Mouse (Mus musculus) cerebellum, adult 8-10 months (tissue): ENCODE measurements around the gene Ankrd53.
"Not testable (repeated sequence)": the region's sequence is repeated elsewhere in the genome, so short reads cannot be mapped to it uniquely, and the experiment has no call there.

Source experiments
- DNase-seq: peaks from one replicate; pipeline ENCODE4 v3.0.0; 2022

The Ankrd53 gene

DNA sequence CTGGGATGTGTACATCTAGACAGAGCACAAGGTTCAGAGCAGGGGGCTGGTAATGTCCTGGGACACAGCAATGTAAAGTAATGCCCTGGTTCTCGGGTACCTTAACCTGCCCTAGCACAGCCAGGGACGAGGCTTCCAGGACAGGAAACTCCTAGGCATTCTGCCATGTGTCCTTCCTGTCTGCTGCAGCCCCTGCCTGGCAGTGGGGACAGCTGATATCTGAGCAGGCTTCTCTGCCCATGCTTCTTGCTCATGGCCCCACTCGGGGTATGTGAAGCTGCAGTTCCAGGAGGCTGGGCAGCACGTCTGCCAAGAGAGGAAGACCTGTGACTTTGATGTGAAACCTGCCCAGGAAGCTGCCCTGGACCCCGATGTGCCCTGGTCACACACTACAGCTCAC, 6.0 kb downstream of the Ankrd53 start:
- DNase-seq, result no peak

DNA sequence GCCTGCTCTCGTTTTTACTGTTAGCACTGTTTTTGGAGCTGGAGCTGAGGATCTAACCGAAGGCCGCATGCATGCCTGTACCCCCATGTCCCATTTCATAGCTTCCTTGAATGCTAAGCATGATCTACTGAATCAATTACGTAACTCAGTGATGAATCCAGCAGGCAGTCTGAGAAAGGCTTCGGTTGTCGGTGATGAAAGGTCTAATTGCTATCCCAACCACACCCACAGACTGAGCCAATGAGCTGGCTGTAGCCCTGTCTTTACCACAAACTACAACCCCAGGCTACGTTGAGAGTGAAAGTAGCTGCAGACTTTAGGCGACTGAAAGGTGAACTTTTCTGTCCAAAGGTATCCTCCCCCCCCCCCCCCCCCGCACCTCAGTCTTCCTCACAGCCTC, 11.7 kb downstream of the Ankrd53 start:
- DNase-seq, result no peak

DNA sequence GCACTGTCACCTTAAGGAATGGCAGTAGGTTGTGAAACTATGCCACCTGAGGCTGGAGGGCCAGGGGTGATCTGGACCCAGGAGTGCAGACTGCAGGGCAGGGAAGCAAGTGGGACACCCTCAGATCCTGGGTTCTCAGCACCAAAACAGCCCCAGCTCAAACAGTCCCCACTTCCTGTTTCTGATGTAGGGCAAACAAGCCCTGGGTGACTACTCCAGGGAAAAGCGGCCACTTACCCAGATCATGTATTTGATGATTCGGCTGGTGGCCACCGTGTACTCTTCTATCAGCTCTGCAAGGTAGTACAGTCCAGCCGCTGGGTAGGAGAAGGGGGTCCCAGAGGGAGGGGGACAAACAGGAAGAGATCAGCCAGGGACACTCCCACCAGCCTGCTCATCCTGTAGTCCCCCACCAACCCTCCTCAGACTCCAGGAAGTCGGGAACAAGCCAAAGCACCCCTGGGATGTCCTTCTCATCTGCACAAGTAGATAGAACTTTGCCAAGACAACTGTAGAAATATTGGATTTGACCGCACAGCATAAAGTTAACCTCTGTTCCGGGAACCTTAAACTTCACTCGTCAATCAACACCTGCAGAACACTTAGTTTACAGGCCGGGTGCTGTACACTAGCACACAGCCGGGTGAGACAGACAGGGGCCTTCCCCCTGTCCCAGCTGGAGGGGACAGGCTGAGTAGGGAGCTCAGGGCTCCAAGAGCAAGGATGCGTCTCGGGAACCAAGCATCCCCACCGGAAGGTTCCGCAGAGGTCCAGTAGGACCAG, 12.5 kb downstream of the Ankrd53 start:
- DNase-seq, result peak; percentile 24

DNA sequence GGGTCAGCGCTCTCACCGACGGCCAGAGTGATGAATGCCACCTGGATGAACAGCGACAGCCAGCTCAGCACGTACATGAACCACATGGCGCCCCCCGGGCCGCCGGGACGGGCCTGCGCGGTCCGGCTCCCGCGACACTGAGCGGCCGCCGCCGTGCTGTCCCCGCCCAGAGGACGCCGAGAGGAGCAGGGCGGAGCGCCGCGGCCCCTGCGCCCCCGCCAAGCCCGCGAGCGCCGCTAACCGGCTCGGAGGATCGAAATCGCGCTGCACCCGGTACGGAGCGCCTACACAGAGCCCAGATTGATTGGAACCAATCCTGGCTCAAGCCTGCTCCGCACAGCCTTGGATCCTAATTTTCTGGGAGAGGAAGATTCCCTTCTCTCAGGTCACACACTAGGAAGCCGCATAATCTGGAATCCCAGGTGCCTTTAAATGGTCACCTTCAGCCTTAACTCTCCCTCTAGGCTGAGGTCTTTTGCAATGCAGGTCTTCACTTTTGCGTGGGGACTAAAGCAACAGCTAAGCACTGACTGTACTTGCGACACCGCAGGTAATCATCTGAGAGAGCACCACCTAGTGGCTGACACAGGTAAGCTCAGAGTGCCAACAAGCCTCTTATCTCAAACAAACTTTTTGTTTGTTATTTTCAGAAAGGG, 13.3 kb downstream of the Ankrd53 start, which contains the start of gene Tex261:
Gene Tex261, minus strand, starts transcription at position 176 of the 656 bp plus-strand sequence.
- peak; percentile 89 for DNase-seq

DNA sequence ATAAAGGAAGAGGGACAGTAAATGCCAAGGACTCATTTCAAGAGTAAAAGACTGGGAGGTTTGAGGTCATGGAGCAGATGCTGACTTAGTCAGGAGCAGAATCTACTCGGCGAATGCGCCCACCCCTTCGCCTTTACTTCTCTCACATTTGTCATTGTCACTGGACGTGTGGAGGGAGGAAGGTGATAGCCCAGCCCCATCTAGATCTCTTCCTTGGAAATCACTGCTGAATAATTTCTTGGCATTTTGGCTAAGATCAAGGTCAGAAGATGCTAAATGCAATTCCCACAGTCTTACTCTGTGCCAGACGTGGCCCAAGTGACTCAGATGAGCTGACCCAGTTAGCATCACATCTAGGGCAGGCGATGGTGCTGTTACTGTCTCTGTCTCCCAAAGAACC, 15.9 kb downstream of the Ankrd53 start:
- no peak for DNase-seq

DNA sequence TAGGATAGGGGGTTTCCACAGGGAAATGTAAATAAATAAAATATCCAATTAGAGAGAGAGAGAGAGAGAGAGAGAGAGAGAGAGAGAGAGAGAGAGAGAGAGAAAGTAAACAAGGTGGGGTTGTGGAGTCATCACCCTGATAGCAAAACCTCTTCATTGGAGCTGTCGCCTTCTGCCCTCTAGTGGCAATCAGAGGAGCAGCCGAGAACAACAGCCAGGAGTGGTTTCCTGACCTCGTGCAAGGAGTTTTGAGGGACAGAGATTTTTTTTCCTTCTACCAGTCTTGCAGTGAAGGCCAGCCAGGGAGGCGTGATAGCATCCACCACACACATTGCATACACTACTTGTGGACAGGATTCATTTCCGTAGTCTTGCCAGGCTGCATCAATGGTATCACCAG, 16.6 kb downstream of the Ankrd53 start:
- peak; percentile 27 for DNase-seq

DNA sequence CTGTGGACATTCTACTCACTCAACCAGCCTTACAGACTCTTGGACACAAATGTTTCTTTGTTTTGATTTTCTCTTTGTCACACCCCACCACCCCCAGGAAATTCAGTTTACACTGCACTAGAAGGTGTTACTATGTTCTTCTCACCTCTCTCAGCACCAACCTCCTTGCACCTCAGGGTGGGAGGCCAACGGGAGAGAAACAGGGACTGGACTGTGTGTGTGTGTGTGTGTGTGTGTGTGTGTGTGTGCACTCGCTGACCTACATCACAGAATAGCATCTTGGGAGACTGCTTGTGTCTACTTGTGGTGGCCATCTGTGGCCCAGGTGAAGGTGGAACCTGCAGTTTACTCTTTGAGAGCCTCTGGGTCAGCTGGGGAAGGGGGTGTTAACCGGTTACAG, 24.0 kb downstream of the Ankrd53 start:
- DNase-seq, result no peak

DNA sequence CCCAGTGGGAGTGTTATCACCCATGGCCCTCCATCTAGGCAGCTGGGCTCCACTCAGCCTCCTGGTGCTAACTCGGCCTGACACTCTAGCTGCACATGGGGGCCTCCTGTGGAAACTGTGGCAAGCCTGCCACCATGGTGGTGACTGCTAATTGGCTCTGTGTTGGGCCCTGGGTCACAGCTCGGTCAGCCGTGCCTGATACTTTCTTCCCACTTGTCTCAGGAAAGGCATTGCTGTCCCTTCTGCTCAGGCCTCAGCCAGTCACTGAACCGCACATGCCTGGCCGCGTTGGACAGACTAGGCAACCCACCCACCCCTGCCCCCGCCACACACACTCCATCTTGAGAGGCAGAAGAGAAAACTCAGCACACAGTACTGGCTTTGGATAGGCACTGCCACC, 26.1 kb downstream of the Ankrd53 start:
- DNase-seq, result no peak

DNA sequence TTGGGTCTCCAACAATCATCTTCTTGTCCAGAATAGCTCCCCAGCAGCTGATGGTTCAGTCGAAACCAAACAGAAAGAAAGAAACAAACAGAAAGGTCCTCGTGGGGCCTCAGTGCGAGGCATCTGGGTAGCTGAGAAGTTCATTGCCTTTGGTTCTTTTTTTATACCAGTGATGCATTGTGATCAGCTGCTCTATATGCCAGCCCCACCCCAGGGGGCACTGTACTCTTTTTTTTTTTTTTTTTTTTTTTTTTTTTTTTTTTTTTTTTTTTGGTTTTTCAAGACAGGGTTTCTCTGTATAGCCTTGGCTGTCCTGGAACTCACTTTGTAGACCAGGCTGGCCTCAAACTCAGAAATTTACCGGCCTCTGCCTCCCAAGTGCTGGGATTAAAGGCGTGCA, 28.1 kb downstream of the Ankrd53 start:
- not testable (repeated sequence) for DNase-seq

DNA sequence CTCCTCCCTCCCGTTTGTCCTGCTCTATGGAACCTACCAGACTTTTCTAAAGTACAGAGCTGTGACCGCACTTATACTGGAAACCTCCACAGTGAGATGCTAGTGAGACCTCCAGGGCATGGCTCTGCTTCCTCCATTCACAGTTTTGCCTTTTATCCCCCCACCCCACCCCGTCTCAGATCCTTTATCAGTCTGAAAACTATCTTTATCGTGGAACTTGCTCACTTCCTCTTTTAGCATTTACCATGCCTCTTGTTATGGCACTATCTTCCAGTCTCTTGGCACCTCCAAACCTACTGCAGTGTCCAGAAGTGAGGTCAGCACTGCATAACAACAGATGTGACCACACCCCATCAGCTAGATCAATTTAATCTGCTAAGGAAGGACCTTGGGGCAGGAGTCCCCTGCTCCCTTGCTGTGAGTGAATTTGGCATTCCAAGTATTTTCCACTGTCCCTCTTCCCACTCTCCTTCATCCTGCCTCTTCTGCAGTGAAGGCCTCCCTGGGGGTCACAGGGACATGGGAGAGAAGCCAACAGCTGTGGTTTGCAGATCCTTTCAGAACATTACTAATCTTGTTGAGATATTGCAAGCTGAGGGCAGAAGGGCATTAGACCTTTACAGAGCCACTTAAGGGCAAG, 28.9 kb downstream of the Ankrd53 start:
- DNase-seq, result no peak

DNA sequence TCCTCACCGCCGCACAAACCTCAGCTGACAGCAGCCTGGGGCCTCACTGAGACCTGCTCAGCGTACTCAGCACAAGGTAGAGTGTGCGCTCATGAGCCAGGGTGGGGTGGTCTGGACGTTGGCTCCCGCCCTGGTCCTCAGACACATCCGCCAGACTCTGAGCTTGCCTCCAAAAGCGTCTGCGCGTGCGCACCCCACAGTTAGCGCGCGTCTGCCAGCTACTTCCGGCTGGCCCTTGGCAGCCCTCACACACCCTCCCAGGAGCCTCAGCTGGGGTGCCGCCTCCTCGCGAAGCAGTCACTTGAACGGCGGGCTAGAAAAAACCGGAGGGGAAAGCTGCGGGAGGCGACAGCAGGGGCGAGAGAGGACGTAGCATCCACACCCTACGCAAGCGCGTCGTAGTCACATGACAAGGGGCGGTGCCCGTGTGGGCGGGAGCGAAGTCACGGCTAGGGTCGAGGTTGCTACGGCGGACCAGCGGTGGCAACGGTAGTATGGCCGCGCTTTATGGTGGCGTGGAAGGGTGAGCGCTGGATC, 32.4 kb downstream of the Ankrd53 start, which contains the start of gene Nagk:
Gene Nagk, plus strand, starts transcription at position 223 of the 537 bp plus-strand sequence.
- DNase-seq, result peak; percentile 91

DNA sequence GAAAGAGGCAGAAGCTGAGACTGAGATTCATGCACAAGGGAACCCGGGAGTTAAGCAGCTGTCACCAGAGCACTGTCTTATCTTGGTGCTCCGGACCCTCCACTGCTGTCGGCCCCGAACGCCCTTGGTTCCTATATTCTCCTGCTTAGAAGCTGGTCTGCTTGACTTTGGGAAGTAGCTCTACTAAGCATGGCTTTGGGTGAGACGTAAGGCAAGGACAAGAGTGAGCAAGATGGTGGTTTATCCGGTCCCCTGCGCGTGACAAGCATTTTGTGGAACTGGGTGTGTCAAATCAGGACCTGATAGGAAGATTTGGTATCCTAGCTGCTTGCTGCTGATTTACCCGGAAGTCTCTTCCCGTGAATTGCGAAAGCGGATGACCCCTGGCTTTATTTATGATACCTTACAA, 33.1 kb downstream of the Ankrd53 start:
- no peak for DNase-seq

DNA sequence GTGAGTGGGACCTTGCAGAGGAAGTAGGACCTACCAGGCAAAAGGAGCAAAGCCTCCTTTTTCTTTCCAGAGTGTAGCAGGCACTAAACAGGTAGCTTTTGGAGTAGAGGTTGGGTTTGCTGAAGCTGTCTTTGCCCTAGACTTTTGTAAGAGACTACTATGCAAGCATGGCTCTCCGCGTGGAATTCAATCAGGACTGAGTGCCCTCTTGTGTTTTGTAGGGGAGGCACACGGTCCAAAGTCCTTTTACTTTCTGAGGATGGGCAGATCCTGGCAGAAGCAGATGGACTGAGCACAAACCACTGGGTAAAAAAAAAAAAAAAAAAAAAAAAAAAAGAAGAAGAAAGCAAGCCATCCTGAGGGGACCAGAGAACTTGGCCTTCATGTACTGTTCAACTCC, 34.2 kb downstream of the Ankrd53 start:
- no peak for DNase-seq

DNA sequence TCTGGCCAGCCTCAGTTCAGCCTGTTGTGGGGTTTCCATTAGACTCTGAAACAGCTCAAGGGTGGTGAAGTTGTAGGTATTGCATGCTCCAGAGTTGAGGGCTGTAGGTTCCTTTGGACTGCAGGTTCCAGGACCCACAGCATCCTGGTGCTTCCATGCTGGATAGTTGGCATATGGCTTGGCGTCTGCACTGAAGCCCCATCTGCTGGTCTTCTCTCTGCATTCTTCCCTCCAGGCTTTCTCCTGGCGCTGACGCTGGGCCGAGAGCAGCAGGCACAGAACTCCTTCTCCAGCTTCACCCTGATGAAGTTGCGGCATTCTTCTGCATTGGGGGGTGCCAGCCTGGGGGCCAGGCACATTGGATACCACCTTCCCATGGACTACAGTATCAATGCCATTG, 39.6 kb downstream of the Ankrd53 start:
- peak; percentile 25 for DNase-seq

DNA sequence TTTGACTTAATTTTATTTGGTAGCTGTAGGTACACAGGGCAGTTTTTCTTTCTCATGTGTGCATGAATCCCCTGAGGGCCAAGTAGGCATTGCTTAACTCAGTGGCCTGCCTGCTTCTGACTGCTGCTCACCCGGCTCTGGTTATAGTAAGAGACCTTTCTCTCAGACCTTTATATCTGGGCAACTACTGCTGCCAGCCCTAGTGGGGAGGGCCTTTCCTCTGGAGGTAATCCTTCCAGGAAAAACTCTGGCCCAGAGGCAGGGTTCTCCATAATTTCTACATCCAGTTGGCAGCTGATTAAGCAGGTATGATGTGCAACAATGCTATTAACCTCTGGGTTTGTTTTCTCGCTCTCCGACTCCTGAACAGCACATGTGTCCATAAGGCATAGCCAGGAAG, 40.4 kb downstream of the Ankrd53 start:
- DNase-seq, result no peak

DNA sequence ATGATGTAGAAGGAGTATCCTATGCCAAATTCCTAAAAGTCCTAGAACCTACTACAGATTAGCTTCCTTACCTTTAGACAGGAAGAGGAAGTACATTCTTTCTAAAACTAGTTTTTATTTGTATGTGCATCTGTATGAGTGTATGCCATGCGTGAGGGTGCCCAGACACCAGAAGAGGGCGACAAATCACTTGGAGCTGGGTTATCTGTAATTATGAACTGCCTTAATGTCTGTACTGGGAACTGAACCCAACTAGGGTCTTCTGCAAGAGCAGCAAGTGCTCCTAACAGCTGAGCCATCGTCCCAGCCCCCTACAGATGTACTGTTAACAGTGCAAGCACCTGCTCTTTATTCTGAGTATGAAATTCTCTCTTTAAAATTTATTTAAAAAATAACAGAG, 53.4 kb downstream of the Ankrd53 start:
- DNase-seq, result no peak
